Mouse (Mus musculus) small intestine, adult 2 months (tissue): ENCODE results near the gene Klhl5. TPM values are rescaled to one million over a fixed set of nuclear protein-coding genes. Genes with fewer than 3 reads are reported as not detected.

Experiments
- H3K27ac ChIP-seq: fragments of 200-500 bp; 2 replicates; pipeline ENCODE4 v1.5.1; 2012; ENCODE audit warnings: low read depth, low read length, control low read depth, inconsistent platforms; ENCODE audit not compliant: insufficient read depth
- H3K27me3 ChIP-seq: fragments of 200-500 bp; 2 replicates; pipeline ENCODE4 v1.6.1; 2012; ENCODE audit warnings: mild to moderate bottlenecking, moderate library complexity, low read length, inconsistent platforms; ENCODE audit not compliant: control insufficient read depth, insufficient read depth
- H3K36me3 ChIP-seq: fragments of 200-500 bp; 2 replicates; pipeline ENCODE4 v1.6.1; 2012; ENCODE audit warnings: mild to moderate bottlenecking, low read length, control low read depth, inconsistent platforms; ENCODE audit not compliant: control insufficient read depth, insufficient read depth
- H3K4me1 ChIP-seq: fragments of 200-500 bp; 2 replicates; pipeline ENCODE4 v1.6.1; 2012; ENCODE audit warnings: low read length, inconsistent platforms, mixed read lengths; ENCODE audit not compliant: control insufficient read depth, insufficient read depth, insufficient read length
- H3K4me3 ChIP-seq: fragments of 200-500 bp; 2 replicates; pipeline ENCODE4 v1.5.1; 2012; ENCODE audit warnings: low read depth, mild to moderate bottlenecking, control low read depth, inconsistent platforms, low read length, moderate library complexity
- CTCF ChIP-seq: fragments of 200-500 bp; IDR thresholded peaks from 2 replicates; pipeline ENCODE4 v1.5.1; 2012; ENCODE audit warnings: low read depth, mild to moderate bottlenecking, control low read depth, inconsistent platforms, low read length, moderate library complexity, mixed read lengths; ENCODE audit not compliant: insufficient replicate concordance, insufficient read length; ENCODE audit errors: extremely low read depth
- POLR2A ChIP-seq: fragments of 200-500 bp; IDR thresholded peaks from 2 replicates; pipeline ENCODE4 v1.6.1; 2012; ENCODE audit warnings: low read depth, mild to moderate bottlenecking, control low read depth, inconsistent platforms, low read length, moderate library complexity
- WGBS: fragments of 180-500 bp; shearing (Covaris S2); methylation state at CpG from one replicate; pipeline ENCODE4 v1.1.7; 2018; 5-methylcytosine and 5-hydroxymethylcytosine counted together
- polyA plus RNA-seq: library from polyadenylated mRNA; depleted of rRNA; stranded (reverse); fragments of >200 nt; gene quantifications from 2 replicates; pipeline ENCODE4 v1.2.3, GENCODE M21; 2012

The Klhl5 gene
- polyA plus RNA-seq, 1 experiment, result 6.6 TPM

GRCm38 (mm10) chr5:65096082-65096481 lies 11.3 kb upstream of the Klhl5 start:
- H3K27me3 ChIP-seq, result no peaks in the 10 kb centered on the region
- H3K4me3 ChIP-seq, result no peak overlapping the region
- TF ChIP-seq POLR2A (no peak), CTCF (no peak)
- 80% methylated on average over 3 of the region's 3 CpGs for WGBS
- H3K36me3 ChIP-seq, result no peaks in the 10 kb centered on the region
- H3K27ac ChIP-seq, result no peak overlapping the region
- H3K4me1 ChIP-seq, result peaks cover 3% of the 10 kb centered on the region; the same call in 1 of the 2 replicates

DNA sequence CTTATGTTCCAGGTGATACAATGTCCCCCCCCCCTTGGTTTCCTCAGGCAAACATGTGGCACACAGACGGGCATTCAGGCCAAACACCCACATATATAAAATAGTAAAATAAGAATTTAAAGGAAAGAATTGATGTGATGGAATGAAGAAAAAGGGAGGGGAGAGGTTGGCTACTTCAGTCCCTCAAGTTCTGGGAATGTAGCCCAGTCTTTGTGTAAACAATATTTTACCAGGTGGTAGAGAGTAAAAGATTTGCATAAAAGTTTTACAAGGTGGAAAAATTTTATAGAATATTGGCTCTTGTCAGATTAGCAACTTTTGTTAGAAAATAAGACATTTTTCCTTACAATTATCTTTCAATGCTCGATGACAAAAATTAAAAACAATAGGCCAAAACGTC lies 10.5 kb upstream of the Klhl5 start:
- Histone ChIP-seq H3K36me3 (no peaks in the 10 kb centered on the region), H3K27me3 (no peaks in the 10 kb centered on the region), H3K27ac (no peak overlapping the region), H3K4me1 (peaks cover 3% of the 10 kb centered on the region; the same call in 1 of the 2 replicates), H3K4me3 (no peak overlapping the region)
- WGBS, result 44% methylated on average over 3 of the region's 3 CpGs
- TF ChIP-seq CTCF (no peak), POLR2A (no peak)

GRCm38 (mm10) chr5:65097457-65097856 lies 9.9 kb upstream of the Klhl5 start:
- Histone ChIP-seq H3K4me3 (no peak overlapping the region), H3K4me1 (peaks cover 3% of the 10 kb centered on the region; the same call in 1 of the 2 replicates), H3K36me3 (no peaks in the 10 kb centered on the region), H3K27me3 (no peaks in the 10 kb centered on the region), H3K27ac (no peak overlapping the region)
- TF ChIP-seq POLR2A, result no peak
- TF ChIP-seq CTCF, result no peak
- WGBS, result 50% methylated on average over 5 of the region's 5 CpGs

DNA sequence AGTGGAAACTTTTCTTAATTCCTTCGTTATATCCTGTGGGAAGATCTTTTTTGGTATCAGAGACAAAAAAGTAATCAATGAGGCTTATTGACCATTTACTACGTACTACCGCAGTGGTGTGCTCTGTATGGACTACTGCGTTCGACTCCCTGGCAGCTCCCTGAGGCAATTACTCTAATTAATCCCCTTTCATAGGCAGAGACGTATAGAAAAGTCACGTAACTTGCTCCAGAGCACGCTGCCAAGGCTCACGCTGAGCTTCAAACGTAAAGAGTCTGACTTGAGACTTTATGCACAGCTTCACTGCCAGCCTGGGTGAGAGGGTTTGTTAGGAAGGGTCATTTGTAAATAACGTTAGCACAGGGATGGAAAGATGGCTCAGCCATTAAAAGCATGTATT lies 7.3 kb upstream of the Klhl5 start:
- Histone ChIP-seq H3K4me1 (peaks cover 7% of the 10 kb centered on the region; the same call in 1 of the 2 replicates), H3K27ac (no peak overlapping the region), H3K4me3 (no peak overlapping the region), H3K27me3 (no peaks in the 10 kb centered on the region), H3K36me3 (no peaks in the 10 kb centered on the region)
- TF ChIP-seq CTCF (no peak), POLR2A (no peak)
- 91% methylated on average over 11 of the region's 11 CpGs for WGBS

- no peak overlapping the region for H3K4me3 ChIP-seq
- TF ChIP-seq POLR2A, result no peak
- no peak for TF ChIP-seq CTCF
- H3K27ac ChIP-seq, result no peak overlapping the region
- WGBS, result 69% methylated on average over 5 of the region's 5 CpGs
- H3K36me3 ChIP-seq, result no peaks in the 10 kb centered on the region
- H3K4me1 ChIP-seq, result peaks cover 4% of the 10 kb centered on the region; the same call in 1 of the 2 replicates
- no peaks in the 10 kb centered on the region for H3K27me3 ChIP-seq
Measured at GRCm38 (mm10) chr5:65101209-65101608, 6.1 kb upstream of the Klhl5 start.

GRCm38 (mm10) chr5:65101621-65102020 lies 5.7 kb upstream of the Klhl5 start:
- Histone ChIP-seq H3K27me3 (no peaks in the 10 kb centered on the region), H3K4me3 (no peak overlapping the region), H3K36me3 (no peaks in the 10 kb centered on the region), H3K4me1 (peaks cover 4% of the 10 kb centered on the region; the same call in 1 of the 2 replicates), H3K27ac (no peak overlapping the region)
- 88% methylated on average over 6 of the region's 6 CpGs for WGBS
- TF ChIP-seq POLR2A, result no peak
- no peak for TF ChIP-seq CTCF

DNA sequence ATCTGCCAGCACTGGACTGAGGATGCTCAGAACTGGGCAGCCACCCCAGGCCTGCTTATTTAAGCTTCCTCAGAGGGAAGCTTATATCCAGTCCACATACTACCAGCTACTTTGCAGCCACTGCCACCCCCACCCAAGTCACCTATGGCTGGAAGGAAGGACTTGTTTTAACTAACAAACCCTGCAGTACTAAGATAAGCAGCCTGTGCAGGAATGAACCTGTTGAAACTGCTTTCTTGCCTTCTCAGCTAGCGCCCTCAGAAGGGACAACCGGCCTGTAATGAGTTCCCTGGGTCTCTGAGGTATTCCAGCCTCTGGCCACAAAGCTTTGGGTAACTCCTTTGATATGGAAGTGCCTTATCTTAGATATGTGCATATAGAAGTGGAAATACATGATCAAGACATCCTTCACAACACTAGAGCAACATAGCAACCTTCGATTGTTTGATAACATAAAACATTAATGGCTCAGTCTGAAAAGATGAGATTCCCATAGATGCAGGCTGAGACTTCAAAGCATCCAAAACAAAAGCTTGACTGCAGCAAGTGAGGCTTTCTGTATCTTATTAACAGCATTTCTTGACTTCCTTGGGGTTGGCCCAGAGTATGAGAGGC lies 5.2 kb upstream of the Klhl5 start:
- H3K27ac ChIP-seq, result peak overlapping the region; percentile 49; the same call in 1 of the 2 replicates
- H3K4me3 ChIP-seq, result no peak overlapping the region
- peaks cover 4% of the 10 kb centered on the region; the same call in 1 of the 2 replicates for H3K4me1 ChIP-seq
- TF ChIP-seq POLR2A (no peak), CTCF (no peak)
- no peaks in the 10 kb centered on the region for H3K36me3 ChIP-seq
- no peaks in the 10 kb centered on the region for H3K27me3 ChIP-seq
- WGBS, result 79% methylated on average over 3 of the region's 3 CpGs

DNA sequence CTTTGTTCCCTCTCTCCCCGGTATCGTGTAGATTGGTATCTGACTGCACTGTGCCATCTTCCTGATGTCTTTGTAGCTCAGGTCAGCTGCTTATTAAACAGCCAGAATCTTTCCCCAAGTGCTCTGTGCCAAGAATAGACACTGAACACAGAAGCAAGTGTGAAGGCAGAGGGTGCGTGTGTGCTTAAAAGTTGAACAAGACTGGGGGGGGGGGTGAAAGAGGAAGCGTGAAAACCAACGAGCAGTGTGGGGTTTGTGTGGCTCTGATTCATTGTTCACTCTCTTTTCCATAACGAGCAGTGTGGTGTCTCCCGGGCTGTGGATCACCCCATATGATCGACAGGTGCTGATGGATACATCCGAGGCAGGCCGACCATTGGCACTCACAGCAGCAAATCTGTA lies 4.7 kb upstream of the Klhl5 start:
- TF ChIP-seq POLR2A (no peak), CTCF (no peak)
- WGBS, result 47% methylated on average over 10 of the region's 10 CpGs
- peaks cover 4% of the 10 kb centered on the region; the same call in 1 of the 2 replicates for H3K4me1 ChIP-seq
- H3K4me3 ChIP-seq, result no peak overlapping the region
- no peaks in the 10 kb centered on the region for H3K36me3 ChIP-seq
- peak overlapping the region; percentile 49; the same call in 1 of the 2 replicates for H3K27ac ChIP-seq
- no peaks in the 10 kb centered on the region for H3K27me3 ChIP-seq
